Mouse (Mus musculus) limb, embryonic 13.5 days (tissue): ENCODE measurements around the gene Vmn1r209. TPM values are rescaled to one million over a fixed set of nuclear protein-coding genes. Genes with fewer than 3 reads are reported as not detected.
"Not testable (repeated sequence)": the region's sequence is repeated elsewhere in the genome, so short reads cannot be mapped to it uniquely, and the experiment has no call there.

Source experiments
- ATAC-seq: fragments of 200-750 bp; cut with Nextera tagmentation; 2 replicates; pipeline ENCODE4 v1.8.0; 2017; ENCODE audit warnings: low read depth, moderate number of reproducible peaks, moderate TSS enrichment; ENCODE audit not compliant: low FRiP score
- H3K27ac ChIP-seq: fragments of 300-500 bp; sonication (generic); 2 replicates; pipeline ENCODE4 v1.5.1; 2015; ENCODE audit warnings: inconsistent platforms, mild to moderate bottlenecking, moderate library complexity
- H3K27me3 ChIP-seq: fragments of 300-500 bp; sonication (generic); 2 replicates; pipeline ENCODE4 v1.6.1; 2015; ENCODE audit warnings: mild to moderate bottlenecking, inconsistent platforms
- H3K36me3 ChIP-seq: fragments of 300-500 bp; sonication (generic); 2 replicates; pipeline ENCODE4 v1.6.1; 2015; ENCODE audit warnings: inconsistent platforms, mild to moderate bottlenecking, moderate library complexity
- H3K4me1 ChIP-seq: fragments of 300-500 bp; sonication (generic); 2 replicates; pipeline ENCODE4 v1.6.1; 2015; ENCODE audit warnings: inconsistent platforms
- H3K4me2 ChIP-seq: fragments of 300-500 bp; sonication (generic); replicated peaks from 2 replicates; pipeline ENCODE4 v1.6.1; 2015; ENCODE audit warnings: inconsistent platforms, mild to moderate bottlenecking, moderate library complexity
- H3K4me3 ChIP-seq: fragments of 300-500 bp; sonication (generic); 2 replicates; pipeline ENCODE4 v1.5.1; 2015; ENCODE audit warnings: moderate library complexity, mild to moderate bottlenecking, inconsistent platforms
- H3K9ac ChIP-seq: fragments of 300-500 bp; sonication (generic); 2 replicates; pipeline ENCODE4 v1.6.1; 2015; ENCODE audit warnings: mild to moderate bottlenecking, inconsistent platforms
- H3K9me3 ChIP-seq: fragments of 300-500 bp; sonication (generic); 2 replicates; pipeline ENCODE4 v1.6.1; 2016; ENCODE audit warnings: inconsistent platforms
- WGBS: fragments of 180-500 bp; shearing (Covaris S2); methylation state at CpG from one replicate; pipeline ENCODE4 v1.1.7; 2015; 5-methylcytosine and 5-hydroxymethylcytosine counted together
- polyA plus RNA-seq: library from polyadenylated mRNA; unstranded; fragments of >200 nt; fragmentation: Nextera tagmentation; extraction: Ambion mirVana; gene quantifications from 2 replicates; pipeline ENCODE4 v1.2.1, GENCODE M21; 2015

Gene Vmn1r209
- not detected in 2 replicates for polyA plus RNA-seq

GRCm38 (mm10) chr13:22809582-22809981, at the start of gene Vmn1r209:
Gene Vmn1r209, minus strand, starts transcription at chr13:22809682.
- not testable (repeated sequence) for ATAC-seq, H3K27ac ChIP-seq, H3K36me3 ChIP-seq, H3K9ac ChIP-seq, H3K4me1 ChIP-seq, H3K4me3 ChIP-seq, H3K27me3 ChIP-seq, H3K4me2 ChIP-seq, H3K9me3 ChIP-seq

DNA sequence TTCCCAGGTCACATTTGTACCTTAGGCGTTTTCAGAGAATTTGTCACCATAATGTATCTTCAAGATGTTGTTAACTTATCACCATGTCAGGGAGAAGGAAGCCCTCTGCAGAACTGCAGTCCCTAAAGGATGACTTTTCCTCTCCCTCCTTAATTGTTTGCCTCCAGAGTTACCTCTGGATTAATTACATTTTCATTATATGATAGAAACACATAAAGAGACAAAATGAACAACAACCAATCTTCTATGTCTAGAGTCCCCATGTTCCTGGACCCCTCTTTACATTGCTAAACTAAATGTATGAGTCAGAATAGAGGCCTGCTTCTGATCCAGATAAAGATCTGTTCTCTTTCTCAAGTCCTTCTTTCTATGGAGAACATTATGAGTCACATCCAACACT, 48.0 kb upstream of the Vmn1r209 start, which contains the start of gene Vmn1r211:
Vmn1r211 (minus strand) TSS at position 101 of the 400 bp plus-strand sequence.
- H3K27me3 ChIP-seq, result no peaks in the 10 kb centered on the region
- no peak within 1 kb of the TSS for H3K4me2 ChIP-seq
- H3K9ac ChIP-seq, result no peak within 1 kb of the TSS
- H3K4me1 ChIP-seq, result no peaks in the 10 kb centered on the region
- no peaks in the 10 kb centered on the region for H3K9me3 ChIP-seq
- H3K4me3 ChIP-seq, result no peak within 1 kb of the TSS
- no peaks in the 10 kb centered on the region for H3K36me3 ChIP-seq
- ATAC-seq, result no peak
- WGBS, result 87% methylated on average over 1 of the region's 1 CpGs
- H3K27ac ChIP-seq, result no peak within 1 kb of the TSS

DNA sequence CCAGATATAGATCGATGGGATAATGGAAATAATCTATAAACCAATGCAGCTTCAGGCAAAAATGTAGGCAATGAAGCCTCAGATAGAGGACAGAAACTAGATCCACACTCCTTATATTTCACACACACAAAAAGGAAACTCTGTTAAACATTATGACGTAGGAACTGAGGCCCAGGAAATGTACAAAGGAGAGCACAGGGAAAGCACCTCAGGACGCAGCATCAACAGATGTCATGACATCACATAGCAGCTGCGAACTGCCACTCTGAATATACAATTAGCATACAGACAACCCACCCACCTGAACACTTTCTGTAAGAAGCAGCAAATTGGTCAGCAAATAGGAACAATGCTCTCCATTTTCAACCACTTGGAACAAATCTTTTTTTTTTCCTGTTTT, 45.3 kb upstream of the Vmn1r209 start:
- Histone ChIP-seq H3K4me2 (no peak overlapping the region), H3K27me3 (no peaks in the 10 kb centered on the region), H3K27ac (no peak overlapping the region), H3K9ac (no peak overlapping the region), H3K9me3 (no peaks in the 10 kb centered on the region), H3K36me3 (no peaks in the 10 kb centered on the region), H3K4me3 (no peak overlapping the region), H3K4me1 (no peaks in the 10 kb centered on the region)
- ATAC-seq, result no peak
- 76% methylated on average over 4 of the region's 4 CpGs for WGBS

DNA sequence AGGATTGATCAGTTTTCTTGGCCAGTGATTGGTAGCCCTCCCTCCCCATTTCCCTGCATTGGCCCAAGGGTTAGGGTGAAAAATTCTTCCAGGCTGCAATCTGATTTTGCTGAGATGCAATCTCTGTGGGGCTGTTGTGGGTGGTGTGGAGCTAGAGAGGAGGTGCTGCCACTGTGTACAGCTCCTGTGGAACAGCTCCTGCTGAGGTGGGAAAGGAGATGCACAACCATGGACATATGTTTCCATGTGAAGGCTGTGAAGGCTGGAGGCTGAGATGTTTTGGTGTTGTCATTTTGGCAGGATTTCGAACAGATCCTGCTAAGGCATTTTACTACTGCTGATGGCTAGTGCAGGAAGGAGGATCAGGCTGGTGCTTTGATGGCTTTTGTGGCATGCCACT, 37.3 kb upstream of the Vmn1r209 start:
- Histone ChIP-seq H3K9ac (no peak overlapping the region), H3K4me2 (no peak overlapping the region), H3K27ac (no peak overlapping the region), H3K27me3 (no peaks in the 10 kb centered on the region), H3K36me3 (no peaks in the 10 kb centered on the region), H3K4me1 (no peaks in the 10 kb centered on the region), H3K9me3 (no peaks in the 10 kb centered on the region), H3K4me3 (no peak overlapping the region)
- ATAC-seq, result no peak
- 78% methylated on average over 1 of the region's 1 CpGs for WGBS

DNA sequence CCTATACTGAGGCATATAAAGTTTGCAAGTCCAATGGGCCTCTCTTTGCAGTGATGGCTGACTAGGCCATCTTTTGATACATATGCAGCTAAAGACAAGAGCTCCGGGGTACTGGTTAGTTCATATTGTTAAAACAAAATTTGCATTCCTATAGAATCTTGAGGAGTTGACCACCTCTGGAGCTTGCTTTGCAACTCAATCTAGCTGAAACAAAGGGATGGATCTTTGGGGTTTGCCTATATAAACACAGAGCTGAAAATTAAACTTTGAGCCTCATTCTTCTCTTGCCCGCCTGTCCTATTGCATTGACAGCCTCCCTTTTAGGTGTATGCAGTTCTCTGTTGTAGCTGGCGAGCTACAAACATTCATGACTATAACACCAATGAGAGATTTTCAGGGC, 34.8 kb upstream of the Vmn1r209 start:
- H3K9me3 ChIP-seq, H3K4me1 ChIP-seq, H3K4me2 ChIP-seq, H3K27ac ChIP-seq, H3K4me3 ChIP-seq, H3K36me3 ChIP-seq, ATAC-seq, H3K9ac ChIP-seq, H3K27me3 ChIP-seq: not testable (repeated sequence)
- WGBS, result 72% methylated on average over 3 of the region's 3 CpGs

DNA sequence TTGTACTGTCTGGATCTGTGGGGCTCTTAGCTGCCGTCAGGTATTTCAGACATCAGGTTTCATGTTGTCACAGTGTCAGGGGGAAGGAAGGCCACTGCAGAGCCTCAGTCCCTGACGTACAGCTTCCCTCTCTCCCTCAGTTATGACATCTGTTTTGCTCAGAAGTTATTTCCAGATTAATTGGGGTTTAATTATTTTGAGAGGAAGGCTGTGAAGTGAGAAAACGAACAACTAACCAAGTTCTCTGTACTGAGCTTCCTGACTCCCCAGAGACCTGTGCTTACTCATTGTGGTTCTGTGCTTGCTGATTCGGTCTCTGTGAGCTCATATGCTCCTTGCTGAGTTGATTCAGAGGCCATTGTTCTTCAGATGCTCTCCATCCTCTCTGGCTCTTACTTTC, 21.8 kb upstream of the Vmn1r209 start, which contains the start of gene Vmn1r210:
Vmn1r210 (minus strand) TSS at position 101 of the 400 bp plus-strand sequence.
- WGBS, result 57% methylated on average over 4 of the region's 4 CpGs

DNA sequence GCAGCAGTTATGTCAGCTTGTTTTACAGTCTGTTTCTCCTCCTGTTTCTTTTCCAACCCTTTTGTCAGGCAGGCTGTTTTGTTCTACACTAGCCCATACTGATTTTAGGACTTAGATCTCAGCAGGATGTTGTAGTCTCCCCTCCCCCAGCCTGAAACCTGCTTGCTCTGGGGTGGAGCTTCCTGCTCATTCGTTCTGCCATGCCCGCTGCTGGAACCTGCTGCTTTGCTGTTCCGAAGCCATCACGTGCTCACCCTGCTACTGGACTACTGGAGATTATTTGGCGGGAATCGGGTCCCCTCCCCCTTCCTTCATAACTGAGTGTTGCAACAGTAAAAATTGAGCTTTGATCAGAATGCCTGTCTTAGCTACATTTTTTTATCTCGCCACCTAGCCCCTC, 19.9 kb upstream of the Vmn1r209 start:
- not testable (repeated sequence) for H3K4me3 ChIP-seq, H3K27me3 ChIP-seq, H3K27ac ChIP-seq, H3K4me1 ChIP-seq, ATAC-seq, H3K36me3 ChIP-seq, H3K9me3 ChIP-seq, H3K4me2 ChIP-seq, H3K9ac ChIP-seq
- WGBS, result 34% methylated on average over 7 of the region's 7 CpGs

More for the DNA sequence above, 21.8 kb upstream of the Vmn1r209 start, which contains the start of gene Vmn1r210:
- no peak within 1 kb of the TSS for H3K4me3 ChIP-seq
- H3K9me3 ChIP-seq, result no peaks in the 10 kb centered on the region
- H3K27me3 ChIP-seq, result no peaks in the 10 kb centered on the region
- no peaks in the 10 kb centered on the region for H3K4me1 ChIP-seq
- no peak within 1 kb of the TSS for H3K9ac ChIP-seq
- H3K27ac ChIP-seq, result no peak within 1 kb of the TSS
- no peak for ATAC-seq
- no peaks in the 10 kb centered on the region for H3K36me3 ChIP-seq
- H3K4me2 ChIP-seq, result no peak within 1 kb of the TSS

DNA sequence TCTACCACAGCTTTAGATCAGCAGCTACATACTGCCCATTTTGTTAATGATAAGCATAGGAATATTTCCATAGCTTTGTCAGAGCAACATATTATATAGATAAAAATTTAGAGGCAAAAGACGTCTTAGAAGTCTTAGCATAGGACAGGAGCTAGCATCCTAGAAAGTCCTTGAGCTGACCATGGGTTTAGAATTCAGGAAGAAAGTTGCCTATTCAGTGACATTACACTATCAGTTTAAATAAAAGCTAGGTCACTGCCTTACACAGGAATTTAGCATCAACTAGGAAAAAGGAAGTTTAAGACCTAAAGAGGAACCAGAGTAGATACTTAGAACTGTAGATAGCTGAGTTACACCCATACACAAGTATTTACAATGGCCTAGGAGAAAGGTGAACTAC, 12.1 kb upstream of the Vmn1r209 start:
- not testable (repeated sequence) for H3K27ac ChIP-seq, ATAC-seq, H3K9ac ChIP-seq, H3K9me3 ChIP-seq, H3K36me3 ChIP-seq, H3K4me1 ChIP-seq, H3K4me2 ChIP-seq, H3K4me3 ChIP-seq, H3K27me3 ChIP-seq
- 94% methylated on average over 1 of the region's 1 CpGs for WGBS

GRCm38 (mm10) chr13:22788096-22788495, 21.4 kb downstream of the Vmn1r209 start:
- not testable (repeated sequence) for H3K4me2 ChIP-seq, H3K36me3 ChIP-seq, H3K4me1 ChIP-seq, H3K4me3 ChIP-seq, H3K9me3 ChIP-seq, H3K9ac ChIP-seq, H3K27me3 ChIP-seq, ATAC-seq, H3K27ac ChIP-seq
- WGBS, result 89% methylated on average over 3 of the region's 3 CpGs

GRCm38 (mm10) chr13:22784159-22784558, 25.3 kb downstream of the Vmn1r209 start:
- not testable (repeated sequence) for ATAC-seq, H3K9ac ChIP-seq

GRCm38 (mm10) chr13:22777300-22777699, 32.2 kb downstream of the Vmn1r209 start, which contains the start of gene Vmn1r208:
Gene Vmn1r208, minus strand, starts transcription at chr13:22777400.
- no CpG with 5 or more reads among the region's 7 CpGs for WGBS
- not testable (repeated sequence) for ATAC-seq, H3K36me3 ChIP-seq, H3K4me1 ChIP-seq, H3K4me3 ChIP-seq, H3K9me3 ChIP-seq, H3K27ac ChIP-seq, H3K27me3 ChIP-seq, H3K9ac ChIP-seq, H3K4me2 ChIP-seq

More at GRCm38 (mm10) chr13:22784159-22784558, 25.3 kb downstream of the Vmn1r209 start:
- H3K9me3 ChIP-seq, H3K4me2 ChIP-seq, H3K4me3 ChIP-seq, H3K36me3 ChIP-seq, H3K27ac ChIP-seq, H3K4me1 ChIP-seq, H3K27me3 ChIP-seq: not testable (repeated sequence)

DNA sequence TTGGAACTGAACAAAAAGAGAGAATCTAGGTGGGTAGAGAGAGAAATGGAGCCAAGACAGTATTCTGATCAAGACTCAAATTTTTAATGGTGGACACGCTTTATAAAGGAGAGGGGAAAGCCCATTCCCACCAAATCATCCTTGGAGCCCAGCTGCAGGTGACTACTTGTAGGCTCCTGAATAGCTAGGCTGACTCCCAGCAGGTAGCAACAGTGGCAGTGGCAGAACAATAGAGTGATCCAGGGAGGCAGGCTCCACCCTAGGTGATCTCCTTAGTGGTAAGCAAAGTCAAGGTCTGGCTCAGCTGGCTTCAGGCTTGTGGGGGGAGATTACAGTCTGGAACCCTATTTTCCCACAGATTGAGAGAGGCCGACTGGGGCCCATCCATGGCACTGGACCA, 37.9 kb downstream of the Vmn1r209 start:
- H3K4me3 ChIP-seq, H3K27ac ChIP-seq, H3K4me1 ChIP-seq, ATAC-seq, H3K4me2 ChIP-seq, H3K9ac ChIP-seq, H3K27me3 ChIP-seq, H3K36me3 ChIP-seq, H3K9me3 ChIP-seq: not testable (repeated sequence)
- 88% methylated on average over 1 of the region's 2 CpGs for WGBS
